Mouse (Mus musculus): ENCODE results near the gene Sqstm1. TPM values are rescaled to one million over a fixed set of nuclear protein-coding genes. Genes with fewer than 3 reads are reported as not detected.

The Sqstm1 gene
- polyA plus RNA-seq, 1 experiment from 2014 or later, result 224 TPM

GRCm38 (mm10) chr11:50203302-50203827, 7.3 kb downstream of the Sqstm1 start:
- H3K9ac ChIP-seq, result no peak overlapping the region
- H3K4me2 ChIP-seq, result no peak overlapping the region
- WGBS, result 91% methylated on average over 9 of the region's 9 CpGs
- no peak overlapping the region for H3K4me3 ChIP-seq (replicated peaks)
- peaks cover 82% of the 10 kb centered on the region for H3K36me3 ChIP-seq
- ATAC-seq (ENCODE audit: insufficient read depth, low FRiP score, low read depth), result no peak
- no peaks in the 10 kb centered on the region for H3K4me1 ChIP-seq
- H3K27me3 ChIP-seq (replicated peaks), result no peaks in the 10 kb centered on the region
- H3K27ac ChIP-seq, result no peak overlapping the region
- no peaks in the 10 kb centered on the region for H3K9me3 ChIP-seq

DNA sequence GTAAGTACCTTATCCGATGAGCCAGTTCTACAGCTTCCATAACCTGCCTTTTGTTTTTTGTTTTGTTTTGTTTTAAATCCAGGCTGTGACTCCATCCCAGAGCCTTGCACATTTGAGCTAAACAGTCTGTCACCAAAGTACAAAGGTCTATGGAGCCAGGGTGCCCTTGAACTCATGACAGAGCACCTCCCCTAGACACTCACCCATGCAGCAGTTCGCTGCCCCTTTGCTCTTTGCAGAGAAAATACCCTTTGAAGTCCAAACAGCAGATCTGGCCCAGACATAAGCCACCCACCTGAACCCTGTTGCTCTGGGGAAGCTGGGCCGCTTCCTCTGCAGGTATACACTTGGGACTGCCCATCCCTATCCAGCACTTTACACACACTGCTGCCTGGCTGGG, 9.0 kb downstream of the Sqstm1 start:
- Histone ChIP-seq H3K9ac (no peak overlapping the region), H3K4me2 (no peak overlapping the region), H3K27ac (no peak overlapping the region), H3K36me3 (peaks cover 66% of the 10 kb centered on the region), H3K4me1 (no peaks in the 10 kb centered on the region), H3K4me3 (replicated peaks) (no peak overlapping the region), H3K9me3 (no peaks in the 10 kb centered on the region), H3K27me3 (replicated peaks) (no peaks in the 10 kb centered on the region)
- ATAC-seq (ENCODE audit: insufficient read depth, low FRiP score, low read depth), result no peak
- 90% methylated on average over 3 of the region's 3 CpGs for WGBS

GRCm38 (mm10) chr11:50200613-50201012, 10.0 kb downstream of the Sqstm1 start:
- Histone ChIP-seq H3K9me3 (no peaks in the 10 kb centered on the region), H3K27ac (no peak overlapping the region), H3K27me3 (replicated peaks) (no peaks in the 10 kb centered on the region), H3K36me3 (peaks cover 56% of the 10 kb centered on the region), H3K9ac (no peak overlapping the region), H3K4me1 (no peaks in the 10 kb centered on the region), H3K4me2 (no peak overlapping the region), H3K4me3 (replicated peaks) (no peak overlapping the region)
- 81% methylated on average over 8 of the region's 8 CpGs for WGBS
- no peak for ATAC-seq (ENCODE audit: insufficient read depth, low FRiP score, low read depth)

DNA sequence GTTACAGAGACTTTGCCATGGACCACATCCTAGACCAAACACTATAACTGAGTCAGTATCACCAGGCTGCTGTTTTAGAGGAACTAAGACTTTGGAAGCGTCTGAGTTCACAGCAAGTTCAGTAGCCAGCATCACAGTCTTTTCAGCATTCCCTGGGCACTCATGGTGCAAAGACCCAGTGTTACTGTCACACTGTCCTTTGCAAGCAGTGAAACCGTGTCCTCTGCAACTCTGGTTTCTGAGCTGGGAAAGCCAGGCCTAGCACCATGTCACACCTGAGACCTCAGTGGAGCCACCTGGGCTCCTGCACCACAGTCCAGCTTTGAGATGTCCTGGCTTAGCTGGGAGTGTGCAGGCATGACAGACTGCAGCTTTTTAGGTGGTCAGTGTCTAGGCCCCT, 11.7 kb downstream of the Sqstm1 start:
- H3K36me3 ChIP-seq, result peaks cover 41% of the 10 kb centered on the region
- H3K4me3 ChIP-seq (replicated peaks), result no peak overlapping the region
- H3K9me3 ChIP-seq, result no peaks in the 10 kb centered on the region
- WGBS, result 83% methylated on average over 2 of the region's 2 CpGs
- H3K9ac ChIP-seq, result no peak overlapping the region
- no peaks in the 10 kb centered on the region for H3K4me1 ChIP-seq
- no peak overlapping the region for H3K4me2 ChIP-seq
- no peak for ATAC-seq (ENCODE audit: insufficient read depth, low FRiP score, low read depth)
- no peaks in the 10 kb centered on the region for H3K27me3 ChIP-seq (replicated peaks)
- no peak overlapping the region for H3K27ac ChIP-seq

GRCm38 (mm10) chr11:50198219-50198846, 12.3 kb downstream of the Sqstm1 start:
- Histone ChIP-seq H3K4me3 (replicated peaks) (no peak overlapping the region), H3K9ac (no peak overlapping the region), H3K27me3 (replicated peaks) (no peaks in the 10 kb centered on the region), H3K9me3 (no peaks in the 10 kb centered on the region), H3K4me2 (no peak overlapping the region), H3K36me3 (peaks cover 41% of the 10 kb centered on the region), H3K4me1 (no peaks in the 10 kb centered on the region), H3K27ac (no peak overlapping the region)
- WGBS, result 79% methylated on average over 4 of the region's 5 CpGs
- no peak for ATAC-seq (ENCODE audit: insufficient read depth, low FRiP score, low read depth)

DNA sequence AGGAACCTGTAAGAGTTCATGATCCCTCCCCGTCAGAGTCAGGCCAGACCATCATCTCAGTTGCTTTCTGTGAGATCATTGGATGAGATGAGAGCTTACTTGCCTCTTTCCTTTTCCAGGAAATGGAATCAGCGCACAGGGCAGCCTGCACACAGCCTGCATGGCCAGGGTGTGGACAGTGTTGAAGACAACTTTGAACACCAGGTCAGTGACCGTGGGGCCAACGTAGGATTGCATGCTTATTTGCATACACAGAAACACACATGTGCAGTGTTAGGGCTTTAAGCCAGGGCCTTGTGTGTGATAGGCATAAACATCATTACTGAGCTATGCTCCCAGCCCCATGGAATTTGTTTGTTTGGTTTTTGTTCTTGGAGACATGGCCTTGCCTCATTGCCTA, 13.1 kb downstream of the Sqstm1 start:
- Histone ChIP-seq H3K27ac (no peak overlapping the region), H3K4me3 (replicated peaks) (no peak overlapping the region), H3K27me3 (replicated peaks) (no peaks in the 10 kb centered on the region), H3K9me3 (no peaks in the 10 kb centered on the region), H3K4me1 (no peaks in the 10 kb centered on the region), H3K4me2 (no peak overlapping the region), H3K9ac (no peak overlapping the region), H3K36me3 (peaks cover 37% of the 10 kb centered on the region)
- 80% methylated on average over 4 of the region's 4 CpGs for WGBS
- no peak for ATAC-seq (ENCODE audit: insufficient read depth, low FRiP score, low read depth)

- Histone ChIP-seq H3K36me3 (peaks cover 10% of the 10 kb centered on the region), H3K27me3 (replicated peaks) (no peaks in the 10 kb centered on the region), H3K4me1 (no peaks in the 10 kb centered on the region), H3K4me3 (replicated peaks) (no peak overlapping the region), H3K27ac (no peak overlapping the region), H3K9ac (no peak overlapping the region), H3K4me2 (no peak overlapping the region), H3K9me3 (no peaks in the 10 kb centered on the region)
- 62% methylated on average over 4 of the region's 4 CpGs for WGBS
- ATAC-seq (ENCODE audit: insufficient read depth, low FRiP score, low read depth), result no peak
Observed at GRCm38 (mm10) chr11:50194793-50195192, 15.8 kb downstream of the Sqstm1 start.

DNA sequence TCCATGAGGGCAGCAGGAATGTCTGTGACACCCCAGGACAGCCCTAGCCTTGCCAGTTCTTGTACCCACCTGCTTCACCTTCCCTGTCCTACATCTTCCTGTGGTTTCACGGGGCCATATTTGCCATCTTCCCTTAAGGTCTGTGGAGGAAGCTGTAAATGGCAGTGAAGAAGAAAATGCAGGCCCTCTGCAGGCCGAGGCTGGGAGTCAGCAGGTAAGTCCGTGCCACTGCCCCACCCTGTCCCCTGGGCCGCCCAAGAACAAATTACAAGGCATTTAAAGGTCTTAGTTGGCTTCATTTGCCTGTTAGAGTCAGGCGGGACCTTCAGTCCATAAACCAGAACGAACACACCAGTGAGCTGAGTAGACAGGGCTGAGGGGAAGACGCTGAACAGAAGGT, 16.6 kb downstream of the Sqstm1 start:
- H3K4me3 ChIP-seq (replicated peaks), result no peak overlapping the region
- no peaks in the 10 kb centered on the region for H3K4me1 ChIP-seq
- 68% methylated on average over 7 of the region's 7 CpGs for WGBS
- H3K9me3 ChIP-seq, result no peaks in the 10 kb centered on the region
- peaks cover 3% of the 10 kb centered on the region; the same call in 1 of the 2 replicates for H3K36me3 ChIP-seq
- H3K9ac ChIP-seq, result no peak overlapping the region
- no peaks in the 10 kb centered on the region for H3K27me3 ChIP-seq (replicated peaks)
- ATAC-seq (ENCODE audit: insufficient read depth, low FRiP score, low read depth), result no peak
- H3K27ac ChIP-seq, result no peak overlapping the region
- no peak overlapping the region for H3K4me2 ChIP-seq

- no peak overlapping the region for H3K4me3 ChIP-seq (replicated peaks)
- no peaks in the 10 kb centered on the region for H3K27me3 ChIP-seq (replicated peaks)
- H3K4me2 ChIP-seq, result no peak overlapping the region
- no peaks in the 10 kb centered on the region for H3K9me3 ChIP-seq
- no peaks in the 10 kb centered on the region for H3K36me3 ChIP-seq
- H3K27ac ChIP-seq, result no peak overlapping the region
- no peak overlapping the region for H3K9ac ChIP-seq
- ATAC-seq (ENCODE audit: insufficient read depth, low FRiP score, low read depth), result no peak
- 73% methylated on average over 3 of the region's 3 CpGs for WGBS
- no peaks in the 10 kb centered on the region for H3K4me1 ChIP-seq
Observed at GRCm38 (mm10) chr11:50192278-50192677, 18.3 kb downstream of the Sqstm1 start.

DNA sequence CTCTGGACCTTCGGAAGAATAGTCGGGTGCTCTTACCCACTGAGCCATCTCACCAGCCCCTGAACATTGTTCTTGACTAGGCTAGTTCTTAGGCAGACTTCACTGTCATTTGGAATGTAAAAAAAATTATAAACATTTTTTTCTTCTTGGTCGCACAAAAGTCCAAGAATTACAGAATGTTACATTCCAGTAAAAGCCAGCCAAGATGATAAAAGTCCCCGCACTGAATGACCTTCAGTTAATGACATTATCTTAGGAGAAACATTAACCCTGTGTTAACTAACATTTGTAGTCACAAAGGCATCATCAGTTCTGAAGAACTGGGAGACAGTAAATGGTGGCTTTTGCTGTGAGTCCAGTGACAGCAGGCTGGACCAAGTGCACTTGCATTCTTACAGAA, 20.3 kb downstream of the Sqstm1 start:
- Histone ChIP-seq H3K4me1 (no peaks in the 10 kb centered on the region), H3K4me2 (no peak overlapping the region), H3K27ac (no peak overlapping the region), H3K9ac (no peak overlapping the region), H3K9me3 (no peaks in the 10 kb centered on the region), H3K36me3 (no peaks in the 10 kb centered on the region), H3K27me3 (replicated peaks) (no peaks in the 10 kb centered on the region), H3K4me3 (replicated peaks) (no peak overlapping the region)
- no peak for ATAC-seq (ENCODE audit: insufficient read depth, low FRiP score, low read depth)
- WGBS, result 66% methylated on average over 4 of the region's 4 CpGs

- H3K9ac ChIP-seq, result no peak overlapping the region
- H3K4me1 ChIP-seq, result no peaks in the 10 kb centered on the region
- no peaks in the 10 kb centered on the region for H3K9me3 ChIP-seq
- H3K27ac ChIP-seq, result no peak overlapping the region
- 50% methylated on average over 7 of the region's 7 CpGs for WGBS
- no peaks in the 10 kb centered on the region for H3K27me3 ChIP-seq (replicated peaks)
- H3K4me3 ChIP-seq (replicated peaks), result no peak overlapping the region
- no peak overlapping the region for H3K4me2 ChIP-seq
- no peaks in the 10 kb centered on the region for H3K36me3 ChIP-seq
- peak; percentile 31; the same call in 1 of the 2 replicates for ATAC-seq (ENCODE audit: insufficient read depth, low FRiP score, low read depth)
Observed at GRCm38 (mm10) chr11:50188682-50189081, 21.9 kb downstream of the Sqstm1 start.

DNA sequence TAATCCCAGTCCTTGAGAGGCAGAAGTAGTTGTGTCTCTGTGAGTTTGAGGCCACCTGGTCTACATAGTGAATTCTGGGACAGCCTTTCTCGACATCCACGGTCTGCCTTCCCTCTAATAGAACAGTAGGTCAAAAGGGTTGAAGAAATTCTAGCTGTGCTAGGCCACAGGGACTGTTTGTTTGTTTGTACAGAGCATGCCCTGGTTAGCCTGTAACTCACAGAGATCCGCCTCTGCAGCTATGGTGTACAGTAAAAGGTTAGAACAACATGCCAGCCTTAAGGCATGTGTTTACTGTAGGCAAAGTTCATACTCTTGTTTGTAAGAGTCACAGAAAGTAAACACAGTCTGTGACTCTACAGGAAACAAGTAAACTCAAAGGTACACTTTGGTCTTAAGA, 25.8 kb downstream of the Sqstm1 start:
- no peak overlapping the region for H3K27ac ChIP-seq
- WGBS, result 83% methylated on average over 3 of the region's 3 CpGs
- no peaks in the 10 kb centered on the region for H3K9me3 ChIP-seq
- H3K9ac ChIP-seq, result no peak overlapping the region
- no peak for ATAC-seq (ENCODE audit: insufficient read depth, low FRiP score, low read depth)
- H3K4me1 ChIP-seq, result no peaks in the 10 kb centered on the region
- H3K36me3 ChIP-seq, result no peaks in the 10 kb centered on the region
- no peak overlapping the region for H3K4me2 ChIP-seq
- H3K4me3 ChIP-seq (replicated peaks), result no peak overlapping the region
- H3K27me3 ChIP-seq (replicated peaks), result no peaks in the 10 kb centered on the region

DNA sequence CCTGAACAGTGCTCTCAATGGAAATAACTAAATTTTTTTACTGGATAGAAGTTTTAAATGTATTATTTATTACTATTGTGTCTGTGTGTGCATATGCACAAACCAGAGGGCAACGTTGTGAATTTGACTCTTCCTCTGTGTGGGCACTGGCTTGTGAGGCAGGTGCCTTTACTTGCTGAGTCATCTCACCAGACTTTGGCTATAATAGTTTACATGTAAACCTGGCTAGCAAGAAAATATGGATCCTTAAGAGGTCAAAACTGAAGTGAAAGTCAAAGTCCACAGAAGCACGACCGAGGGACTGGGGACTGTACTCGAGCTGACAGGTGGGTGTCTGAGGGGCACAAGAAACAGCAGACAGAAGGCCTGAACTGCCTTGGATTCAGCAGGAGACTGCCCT, 27.9 kb downstream of the Sqstm1 start:
- Histone ChIP-seq H3K36me3 (no peaks in the 10 kb centered on the region), H3K4me1 (no peaks in the 10 kb centered on the region), H3K9ac (no peak overlapping the region), H3K9me3 (no peaks in the 10 kb centered on the region), H3K4me2 (no peak overlapping the region), H3K4me3 (replicated peaks) (no peak overlapping the region), H3K27ac (no peak overlapping the region), H3K27me3 (replicated peaks) (no peaks in the 10 kb centered on the region)
- ATAC-seq (ENCODE audit: insufficient read depth, low FRiP score, low read depth), result no peak
- WGBS, result 72% methylated on average over 4 of the region's 4 CpGs

All from stomach, embryonic 15.5 days (tissue).